Mouse (Mus musculus) brain, embryonic 14.5 days (tissue): ENCODE measurements at regions not wholly inside any gene's neighbourhood (a gene's known extent, or its start where the extent isn't known, plus 50 kb on each side); places are given as distances from the start of the nearest gene placed in this dataset.
A peak's percentile ranks its signal among the peaks of the same experiment; 100 is the strongest.

Experiments
- DNase-seq: peaks from one replicate; pipeline ENCODE4 v3.0.0-alpha.2; 2011; ENCODE audit warnings: low read depth
- CTCF ChIP-seq: fragments of 200-500 bp; IDR thresholded peaks from 2 replicates; pipeline ENCODE4 v1.5.1; 2012; ENCODE audit warnings: inconsistent platforms, mild to moderate bottlenecking, moderate library complexity, borderline replicate concordance; ENCODE audit not compliant: insufficient read depth, insufficient read length; ENCODE audit errors: extremely low read depth
- POLR2A ChIP-seq: fragments of 200-500 bp; IDR thresholded peaks from 2 replicates; pipeline ENCODE4 v1.6.1; 2012; ENCODE audit warnings: mild to moderate bottlenecking, inconsistent platforms, borderline replicate concordance; ENCODE audit not compliant: poor library complexity, insufficient read depth, insufficient read length, severe bottlenecking; ENCODE audit errors: extremely low read depth

DNA sequence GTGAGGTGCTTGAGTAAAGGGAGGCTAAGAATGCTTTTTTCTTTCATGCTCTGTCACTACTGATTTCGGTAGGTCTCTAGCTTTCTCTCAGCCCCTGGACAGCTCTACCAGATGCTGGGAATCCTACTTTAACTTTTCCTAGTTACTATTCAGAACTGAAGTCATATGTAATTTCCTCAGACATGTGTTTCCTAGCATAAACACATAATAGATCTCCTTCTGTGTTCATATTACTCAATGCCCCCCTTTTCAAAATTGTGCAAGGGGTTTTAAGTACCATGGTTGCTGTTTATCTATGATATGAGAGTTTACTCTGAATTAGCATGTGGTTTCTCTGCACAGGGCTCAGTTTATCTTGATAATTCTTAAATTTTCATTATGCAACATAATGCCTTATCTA, 1472.5 kb downstream of the Olfm4 start:
- no peak for DNase-seq
- TF ChIP-seq POLR2A: no peak
- TF ChIP-seq CTCF: no peak

DNA sequence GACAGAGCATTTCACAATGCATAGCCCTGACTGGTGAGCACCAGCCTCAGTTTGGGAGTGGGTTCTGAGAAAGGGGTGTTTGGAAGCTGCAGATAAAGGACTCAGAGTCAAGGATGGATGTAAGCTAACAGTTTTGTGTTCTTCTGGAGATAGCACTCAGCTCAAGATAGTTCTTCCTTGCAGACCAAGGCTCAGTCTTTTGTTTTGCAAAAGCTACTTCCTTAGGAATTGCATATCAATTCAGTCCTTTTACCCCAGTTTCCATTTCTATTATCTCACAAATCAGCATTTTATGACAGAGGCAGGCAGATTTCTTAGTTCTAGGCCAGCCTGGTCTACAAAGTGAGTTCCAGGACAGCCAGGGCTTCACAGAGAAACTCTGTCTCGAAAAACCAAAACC, 1495.4 kb downstream of the Olfm4 start:
- no peak for DNase-seq
- TF ChIP-seq POLR2A (no peak), CTCF (no peak)

DNA sequence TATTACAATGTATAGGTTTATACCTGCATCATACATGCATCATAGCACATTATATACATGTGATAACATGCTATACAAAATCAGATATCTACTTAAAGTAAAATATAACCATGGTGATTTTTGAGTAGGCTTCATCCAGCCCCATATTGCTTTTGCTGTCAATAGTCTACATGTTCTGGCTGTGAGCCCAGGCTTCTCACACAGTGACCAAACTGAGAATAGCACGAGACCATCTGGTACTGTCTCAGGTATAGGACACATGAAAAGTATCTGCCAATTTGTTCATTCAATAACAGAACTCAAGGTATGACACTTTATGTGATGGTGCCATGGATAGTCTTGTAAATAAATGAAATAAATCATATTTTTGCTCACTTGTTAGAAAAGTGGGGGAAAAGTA, 1499.7 kb downstream of the Olfm4 start:
- TF ChIP-seq CTCF (no peak), POLR2A (no peak)
- peak; percentile 70 for DNase-seq

DNA sequence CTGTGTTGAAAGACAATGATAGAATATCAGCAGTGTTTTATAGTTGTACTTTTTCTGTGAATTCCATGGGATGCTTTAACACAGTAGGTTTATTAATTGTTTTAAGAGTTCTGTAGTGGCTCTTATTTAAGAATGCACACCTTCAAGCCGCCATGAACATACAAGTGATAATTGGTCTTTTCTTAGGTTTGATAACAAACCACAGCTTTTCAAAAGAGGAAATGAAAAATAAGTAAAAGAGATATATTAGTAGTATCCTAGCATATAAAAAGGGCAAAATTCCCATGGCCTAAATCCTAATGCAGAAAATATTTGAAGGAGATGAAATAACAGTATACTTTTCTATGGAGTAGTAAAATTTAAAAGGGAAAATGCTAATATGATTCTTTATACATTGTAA, 1525.1 kb downstream of the Olfm4 start:
- DNase-seq: no peak
- TF ChIP-seq CTCF (no peak), POLR2A (no peak)
